Mouse (Mus musculus) c-Kit-positive CD71-positive TER-119-negative erythroid progenitor cells, embryonic 14.5 days (primary cell): ENCODE data around the gene Abcc1.

ENCODE experiments used
- DNase-seq: peaks from one replicate; pipeline ENCODE4 v3.0.0-alpha.2; 2013; ENCODE audit warnings: low read depth

The Abcc1 gene

GRCm38 (mm10) chr16:14501649-14502360 is 140.4 kb downstream of the Abcc1 start:
- DNase-seq = no peak

GRCm38 (mm10) chr16:14506461-14506860 is 145.1 kb downstream of the Abcc1 start:
- no peak for DNase-seq
